Comparison of ENCODE assay signal across 8 mouse cellular contexts in genomic region chr14:75256521-75256920, GRCm38 (mm10). TPM values are rescaled to one million over a fixed set of nuclear protein-coding genes. Genes with fewer than 3 reads are reported as not detected.
DNase-seq lines count a peak whose midpoint lies in the region; ATAC-seq and TF ChIP-seq lines count a peak whose summit lies in the region.

No protein-coding gene starts in this region.

- H3K9ac ChIP-seq in forebrain, embryonic 13.5 days, result no peak overlapping the region

- ATAC-seq in forebrain, embryonic 13.5 days, result peak; percentile 70; the same call in 1 of the 2 replicates

- no peak overlapping the region for H3K4me3 ChIP-seq in forebrain, embryonic 13.5 days
- H3K4me3 ChIP-seq in forebrain, embryonic 10.5 days, result no peak overlapping the region
- no peak overlapping the region for H3K4me3 ChIP-seq in spleen, adult 2 months (ENCODE audit: extremely low read depth, insufficient read depth, insufficient read length)

- H3K4me1 ChIP-seq in forebrain, embryonic 13.5 days, result peaks cover 12% of the 10 kb centered on the region
- H3K4me1 ChIP-seq in forebrain, embryonic 10.5 days, result peaks cover 4% of the 10 kb centered on the region; the same call in 1 of the 2 replicates
- H3K4me1 ChIP-seq in spleen, adult 2 months (ENCODE audit: control insufficient read depth, insufficient read depth, insufficient read length), result no peaks in the 10 kb centered on the region

- no peaks in the 10 kb centered on the region for H3K9me3 ChIP-seq in forebrain, embryonic 13.5 days (replicated peaks)
- no peaks in the 10 kb centered on the region for H3K9me3 ChIP-seq in forebrain, embryonic 10.5 days

- no peaks in the 10 kb centered on the region for H3K36me3 ChIP-seq in forebrain, embryonic 13.5 days (ENCODE audit: poor library complexity, severe bottlenecking)
- no peaks in the 10 kb centered on the region for H3K36me3 ChIP-seq in forebrain, embryonic 10.5 days (replicated peaks)
- H3K36me3 ChIP-seq in spleen, adult 2 months (ENCODE audit: control insufficient read depth, insufficient read depth, low read length), result no peaks in the 10 kb centered on the region

- intact Hi-C loops in left cerebral cortex, postnatal 25 days (cut with DNase I), result no loop called here

- no peak for DNase-seq in forebrain, embryonic 10.5 days (ENCODE audit: extremely low spot score, low spot score)
- DNase-seq in spleen, adult 2 months (ENCODE audit: low read depth in 1 of 2, low spot score in 2 of 2), result no peak
- no peak for DNase-seq in spleen, postnatal 14 days (ENCODE audit: low spot score in 2 of 2)
- peak; percentile 42 for DNase-seq in kidney, postnatal 10 days
- peak; percentile 4 for DNase-seq in thymus, postnatal 25 days
- DNase-seq in urinary bladder, postnatal 4 days (ENCODE audit: low spot score in 2 of 2), result no peak
- no peak for DNase-seq in left cerebral cortex, postnatal 25 days (ENCODE audit: low spot score in 2 of 2)

- H3K27ac ChIP-seq in forebrain, embryonic 13.5 days, result no peak overlapping the region
- no peak overlapping the region for H3K27ac ChIP-seq in forebrain, embryonic 10.5 days
- H3K27ac ChIP-seq in spleen, adult 2 months (ENCODE audit: insufficient read depth, low read length), result no peak overlapping the region

- no peak for TF ChIP-seq POLR2A in spleen, adult 2 months (IDR thresholded peaks at IDR 0.05; ENCODE audit: low read depth, low read length)

- TF ChIP-seq CTCF in spleen, adult 2 months (IDR thresholded peaks at IDR 0.05; ENCODE audit: extremely low read depth, insufficient read depth, insufficient read length, insufficient replicate concordance), result peak; percentile 4; the same call in 1 of the 2 replicates

- WGBS in forebrain, embryonic 13.5 days, result 51% methylated on average over 5 of the region's 5 CpGs
- WGBS in forebrain, embryonic 10.5 days, result 55% methylated on average over 5 of the region's 5 CpGs
- WGBS in spleen, adult 2 months, result 51% methylated on average over 5 of the region's 5 CpGs

- no peaks in the 10 kb centered on the region for H3K27me3 ChIP-seq in forebrain, embryonic 13.5 days
- H3K27me3 ChIP-seq in forebrain, embryonic 10.5 days (ENCODE audit: poor library complexity, severe bottlenecking), result no peaks in the 10 kb centered on the region
- H3K27me3 ChIP-seq in spleen, adult 2 months (ENCODE audit: control insufficient read depth, insufficient read depth, low read length), result no peaks in the 10 kb centered on the region

- no peak overlapping the region for H3K4me2 ChIP-seq in forebrain, embryonic 13.5 days

RNA-seq across cellular contexts. Expression of gene Cpb2, which starts 14.4 kb away (rescaled TPM):
- polyA plus RNA-seq in forebrain, embryonic 13.5 days (2015; fragmentation: Nextera tagmentation; extraction: Ambion mirVana), result 0.19 and 0.28 TPM in 2 replicates
- not detected in 2 replicates for polyA plus RNA-seq in forebrain, embryonic 10.5 days (2016; fragmentation: Nextera tagmentation; extraction: Ambion mirVana)
- not detected in 2 replicates for polyA plus RNA-seq in spleen, adult 2 months (2012; rRNA removed)
- not detected for total RNA-seq in left cerebral cortex, postnatal 25 days (2021)

RNA-seq across cellular contexts. Expression of gene Zc3h13, which starts 27.7 kb away (rescaled TPM):
- polyA plus RNA-seq in forebrain, embryonic 13.5 days (2015; fragmentation: Nextera tagmentation; extraction: Ambion mirVana), result 51.5 and 52.0 TPM in 2 replicates
- 36.9 and 38.3 TPM in 2 replicates for polyA plus RNA-seq in forebrain, embryonic 10.5 days (2016; fragmentation: Nextera tagmentation; extraction: Ambion mirVana)
- 6.8 and 8.7 TPM in 2 replicates for polyA plus RNA-seq in spleen, adult 2 months (2012; rRNA removed)
- total RNA-seq in left cerebral cortex, postnatal 25 days (2021), result 10 to 100 TPM; 53.2 to 58.2 TPM

Comparison
In these comparisons a context has a peak if more than half of its experiments do, and no peak if none do; other contexts are left out.
1. DNase-seq: peak in kidney, postnatal 10 days (single experiment) and thymus, postnatal 25 days (single experiment); none in forebrain, embryonic 10.5 days (single experiment), spleen, adult 2 months (0 of 2), spleen, postnatal 14 days (0 of 2), urinary bladder, postnatal 4 days (0 of 2) and left cerebral cortex, postnatal 25 days (0 of 2).